Mouse (Mus musculus) forebrain, embryonic 15.5 days (tissue): ENCODE data around the gene Apol10b. TPM values are rescaled to one million over a fixed set of nuclear protein-coding genes. Genes with fewer than 3 reads are reported as not detected.
"Not testable (repeated sequence)": the region's sequence is repeated elsewhere in the genome, so short reads cannot be mapped to it uniquely, and the experiment has no call there.

Experiments
- ATAC-seq: fragments of 200-750 bp; cut with Nextera tagmentation; replicated peaks from 2 replicates; pipeline ENCODE4 v1.8.0; 2017; ENCODE audit warnings: mild to moderate bottlenecking, moderate TSS enrichment, moderate library complexity
- H3K27ac ChIP-seq: fragments of 300-500 bp; sonication (generic); replicated peaks from 2 replicates; pipeline ENCODE4 v1.5.1; 2015; ENCODE audit warnings: mild to moderate bottlenecking, inconsistent platforms
- H3K27me3 ChIP-seq: fragments of 300-500 bp; sonication (generic); 2 replicates; pipeline ENCODE4 v1.6.1; 2015; ENCODE audit warnings: inconsistent platforms
- H3K36me3 ChIP-seq: fragments of 300-500 bp; sonication (generic); 2 replicates; pipeline ENCODE4 v1.6.1; 2015; ENCODE audit warnings: mild to moderate bottlenecking, inconsistent platforms
- H3K4me1 ChIP-seq: fragments of 300-500 bp; sonication (generic); 2 replicates; pipeline ENCODE4 v1.6.1; 2015; ENCODE audit warnings: inconsistent platforms
- H3K4me2 ChIP-seq: fragments of 300-500 bp; sonication (generic); replicated peaks from 2 replicates; pipeline ENCODE4 v1.6.1; 2015; ENCODE audit warnings: mild to moderate bottlenecking, inconsistent platforms
- H3K4me3 ChIP-seq: fragments of 300-500 bp; sonication (generic); 2 replicates; pipeline ENCODE4 v1.5.1; 2015; ENCODE audit warnings: mild to moderate bottlenecking, inconsistent platforms
- H3K9ac ChIP-seq: fragments of 300-500 bp; sonication (generic); replicated peaks from 2 replicates; pipeline ENCODE4 v1.6.1; 2015; ENCODE audit warnings: mild to moderate bottlenecking, inconsistent platforms
- H3K9me3 ChIP-seq: fragments of 300-500 bp; sonication (generic); 2 replicates; pipeline ENCODE4 v1.6.1; 2016; ENCODE audit warnings: inconsistent platforms
- WGBS: fragments of 180-500 bp; shearing (Covaris S2); methylation state at CpG from one replicate; pipeline ENCODE4 v1.1.7; 2015; ENCODE audit warnings: mixed read lengths; 5-methylcytosine and 5-hydroxymethylcytosine counted together
- polyA plus RNA-seq: library from polyadenylated mRNA; unstranded; fragments of >200 nt; fragmentation: Nextera tagmentation; extraction: Ambion mirVana; gene quantifications from 2 replicates; pipeline ENCODE4 v1.2.1, GENCODE M21; 2015

Apol10b gene
- polyA plus RNA-seq, 1 experiment from 2014 or later = not detected

DNA sequence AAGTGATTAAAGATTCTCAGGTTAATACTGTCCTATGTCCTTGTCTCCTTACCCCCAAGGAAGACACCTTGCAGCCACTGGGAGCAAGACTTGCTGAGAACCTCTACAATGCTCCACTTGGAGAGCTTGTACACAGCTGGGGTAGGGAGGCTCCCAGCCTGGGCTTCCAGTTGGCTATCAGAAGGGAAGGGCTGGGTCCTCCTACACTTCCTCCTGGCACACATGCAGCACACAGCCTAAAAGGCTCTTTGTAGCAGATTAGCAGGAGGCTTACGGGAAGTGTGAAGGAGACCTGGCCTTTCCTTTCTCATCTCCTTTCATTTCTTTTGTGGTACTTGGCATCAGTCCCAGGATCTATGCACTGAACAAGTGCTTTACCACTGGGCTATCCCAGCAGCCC is 14.2 kb downstream of the Apol10b start:
- WGBS = 15% methylated on average over 1 of the region's 1 CpGs
- Histone ChIP-seq H3K4me2 (no peak overlapping the region), H3K4me1 (no peaks in the 10 kb centered on the region), H3K9me3 (no peaks in the 10 kb centered on the region), H3K4me3 (no peak overlapping the region), H3K9ac (no peak overlapping the region), H3K36me3 (no peaks in the 10 kb centered on the region), H3K27me3 (no peaks in the 10 kb centered on the region), H3K27ac (no peak overlapping the region)
- ATAC-seq = no peak

DNA sequence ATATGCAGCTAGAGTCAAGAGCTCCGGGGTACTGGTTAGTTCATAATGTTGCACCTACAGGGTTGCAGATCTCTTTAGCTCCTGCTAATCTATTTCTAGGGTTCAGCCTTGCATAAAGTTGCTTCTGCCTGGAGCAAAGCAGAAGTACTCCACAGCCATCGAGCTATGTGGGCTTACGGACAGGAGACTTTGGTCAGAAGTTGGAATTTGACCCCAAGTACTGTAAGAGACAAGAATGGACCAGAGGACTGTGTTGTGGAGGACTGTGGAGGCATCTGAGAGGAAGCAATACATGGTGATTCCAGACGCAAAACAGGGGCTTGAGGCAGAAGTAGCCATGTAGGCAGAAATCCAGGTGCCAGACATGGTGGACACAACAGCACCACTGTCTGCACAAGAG is 16.6 kb downstream of the Apol10b start:
- Histone ChIP-seq H3K36me3 (no peaks in the 10 kb centered on the region), H3K4me1 (no peaks in the 10 kb centered on the region), H3K4me2 (no peak overlapping the region), H3K9ac (no peak overlapping the region), H3K27me3 (no peaks in the 10 kb centered on the region), H3K4me3 (no peak overlapping the region), H3K27ac (no peak overlapping the region), H3K9me3 (no peaks in the 10 kb centered on the region)
- no peak for ATAC-seq
- 96% methylated on average over 4 of the region's 4 CpGs for WGBS

DNA sequence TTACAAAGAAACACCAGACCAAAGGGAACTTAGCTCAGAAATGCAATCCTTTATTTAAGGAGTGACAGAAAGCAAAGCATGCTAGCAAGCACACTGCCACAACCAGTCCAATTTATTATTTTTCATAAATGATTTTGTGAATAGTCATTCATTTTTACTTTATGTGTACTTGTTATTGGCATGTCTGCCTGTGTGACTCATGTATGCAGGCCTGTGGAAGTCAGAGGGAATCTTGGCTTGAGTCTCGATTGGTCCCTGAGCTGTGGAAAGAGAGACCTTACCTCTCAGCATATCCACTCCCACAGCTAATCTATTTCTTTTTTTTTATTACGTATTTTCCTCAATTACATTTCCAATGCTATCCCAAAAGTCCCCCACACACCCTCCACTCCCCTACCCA is 17.1 kb downstream of the Apol10b start:
- Histone ChIP-seq H3K9ac (no peak overlapping the region), H3K9me3 (no peaks in the 10 kb centered on the region), H3K36me3 (no peaks in the 10 kb centered on the region), H3K4me3 (no peak overlapping the region), H3K4me1 (no peaks in the 10 kb centered on the region), H3K27ac (no peak overlapping the region), H3K4me2 (no peak overlapping the region), H3K27me3 (no peaks in the 10 kb centered on the region)
- ATAC-seq = no peak
- 98% methylated on average over 2 of the region's 2 CpGs for WGBS

DNA sequence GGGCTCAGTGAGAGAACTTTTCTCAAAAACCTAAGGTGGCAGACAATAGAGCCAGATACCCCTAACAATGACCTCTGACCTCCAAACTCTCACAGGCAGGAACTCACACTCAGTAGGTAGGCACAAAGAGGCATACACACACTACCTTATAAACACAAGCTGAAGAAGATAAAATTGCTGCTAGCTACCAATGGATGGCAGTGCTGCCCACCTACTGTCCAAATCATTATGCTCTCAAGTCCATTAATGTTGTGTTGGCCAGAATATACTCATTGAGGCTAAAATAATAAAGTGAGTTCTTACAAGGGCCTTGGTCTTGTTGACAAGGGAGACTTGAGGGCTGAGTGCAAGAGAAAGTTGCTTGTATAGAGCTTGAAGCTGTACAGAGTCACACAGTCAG is 32.7 kb downstream of the Apol10b start:
- Histone ChIP-seq H3K27ac (no peak overlapping the region), H3K9me3 (no peaks in the 10 kb centered on the region), H3K36me3 (no peaks in the 10 kb centered on the region), H3K9ac (no peak overlapping the region), H3K4me1 (no peaks in the 10 kb centered on the region), H3K27me3 (no peaks in the 10 kb centered on the region), H3K4me2 (no peak overlapping the region), H3K4me3 (no peak overlapping the region)
- ATAC-seq = no peak

DNA sequence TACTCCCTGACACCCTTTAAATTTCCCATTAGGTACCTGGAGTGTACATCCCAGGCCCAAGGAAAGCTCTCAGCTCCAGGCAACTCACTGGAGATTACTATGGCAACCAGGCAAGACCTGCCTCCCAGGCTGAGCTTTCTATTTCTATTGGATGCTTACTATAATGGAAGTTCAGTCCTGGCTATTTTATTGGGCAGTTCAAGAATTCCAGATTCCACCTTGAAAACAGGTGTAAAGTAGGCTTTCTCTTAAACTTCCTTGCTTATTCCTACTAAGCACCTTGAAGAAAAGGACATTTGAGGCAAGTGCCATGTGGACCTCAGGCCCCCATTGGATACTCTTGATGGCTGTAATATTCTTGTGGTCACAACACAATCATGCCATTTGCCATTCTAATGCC is 34.1 kb downstream of the Apol10b start, which contains the start of gene 1700025B11Rik:
TSS of gene 1700025B11Rik (minus strand) at position 101 of the 400 bp plus-strand sequence.
- Histone ChIP-seq H3K27me3 (no peaks in the 10 kb centered on the region), H3K36me3 (no peaks in the 10 kb centered on the region), H3K4me1 (no peaks in the 10 kb centered on the region), H3K9me3 (no peaks in the 10 kb centered on the region), H3K4me2 (no peak within 1 kb of the TSS), H3K9ac (no peak within 1 kb of the TSS), H3K4me3 (no peak within 1 kb of the TSS), H3K27ac (no peak within 1 kb of the TSS)
- ATAC-seq = no peak

DNA sequence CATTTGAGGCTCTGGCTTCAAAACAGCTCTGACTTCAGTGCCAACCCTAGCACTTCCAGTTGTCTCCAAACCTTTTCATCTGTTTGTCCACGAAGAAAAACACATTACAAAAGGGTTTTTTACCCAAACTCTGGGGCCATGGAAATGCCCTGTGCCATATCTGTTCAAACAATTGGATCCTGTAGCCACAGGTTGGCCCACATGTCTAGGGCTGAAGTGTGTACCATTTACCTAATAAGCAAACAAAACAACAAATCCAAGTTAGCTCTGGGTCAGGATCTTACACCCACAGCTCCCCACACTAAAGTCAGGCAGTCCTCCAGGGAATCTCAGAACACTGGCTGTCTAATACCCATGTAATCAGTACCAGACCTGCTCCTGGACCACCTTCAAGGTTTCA is 56.7 kb downstream of the Apol10b start:
- H3K4me1 ChIP-seq, H3K9me3 ChIP-seq, H3K4me2 ChIP-seq, ATAC-seq, H3K4me3 ChIP-seq, H3K36me3 ChIP-seq, H3K27me3 ChIP-seq, H3K9ac ChIP-seq, H3K27ac ChIP-seq: not testable (repeated sequence)
- 37% methylated on average over 1 of the region's 1 CpGs for WGBS

Other genes with a start within 250 kb of the Apol10b start
- gene Apol7a, start 197.0 kb downstream of the Apol10b start, polyA plus RNA-seq = not detected in 2 replicates
- gene Apol9a, start 185.0 kb downstream of the Apol10b start, polyA plus RNA-seq = 0.11 and 0.19 TPM in 2 replicates
- not detected in 2 replicates for gene Apol7b, start 148.6 kb downstream of the Apol10b start, polyA plus RNA-seq
- gene Apol10a, start 119.1 kb downstream of the Apol10b start, polyA plus RNA-seq = not detected in 2 replicates
- not detected in 2 replicates for gene Apol11a, start 87.9 kb downstream of the Apol10b start, polyA plus RNA-seq
- gene Apol7c, start 62.8 kb downstream of the Apol10b start, polyA plus RNA-seq = not detected in 2 replicates
- gene 1700025B11Rik, start 34.2 kb downstream of the Apol10b start, polyA plus RNA-seq = not detected in 2 replicates
- not detected in 2 replicates for gene Gm36245, start 3.1 kb upstream of the Apol10b start, polyA plus RNA-seq
- gene Apol11b, start 47.2 kb upstream of the Apol10b start, polyA plus RNA-seq = 0.14 and 0.18 TPM in 2 replicates
- gene Apol7e, start 102.7 kb upstream of the Apol10b start, polyA plus RNA-seq = not detected in 2 replicates
- gene Apol9b, start 132.9 kb upstream of the Apol10b start, polyA plus RNA-seq = not detected in 2 replicates
- gene Apol8, start 160.9 kb upstream of the Apol10b start, polyA plus RNA-seq = 0.20 TPM in 1 of 2 replicates, not detected in the other
- 12.3 and 12.4 TPM in 2 replicates for gene Myh9, start 246.1 kb upstream of the Apol10b start, polyA plus RNA-seq